Mouse (Mus musculus): ENCODE data around the gene Ces2h. TPM values are rescaled to one million over a fixed set of nuclear protein-coding genes. Genes with fewer than 3 reads are reported as not detected.
"Not testable (repeated sequence)": the region's sequence is repeated elsewhere in the genome, so short reads cannot be mapped to it uniquely, and the experiment has no call there.

Ces2h gene
- total RNA-seq (2015) (not detected in 2 replicates), total RNA-seq (2017) (not detected in 2 replicates)

DNA sequence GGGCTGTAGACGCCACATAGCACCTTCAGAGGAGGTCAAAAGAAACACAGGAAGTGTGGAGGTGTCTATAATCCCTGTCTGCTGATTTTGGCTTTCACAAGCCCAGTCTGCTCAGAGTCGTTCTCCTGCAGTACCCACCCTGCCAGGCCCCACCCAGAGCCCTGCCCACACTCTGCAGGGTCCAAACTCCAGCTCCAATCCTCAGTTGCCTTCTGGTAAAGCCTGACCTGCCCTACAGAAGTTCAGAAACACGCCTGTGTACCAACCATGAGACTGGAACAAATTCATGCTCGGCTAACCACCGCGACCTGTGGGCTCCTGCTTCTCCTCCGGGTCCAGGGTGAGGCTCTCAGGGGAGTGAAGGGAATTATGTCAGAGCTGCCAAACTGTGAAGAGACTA, at the start of gene Ces2h:
Gene Ces2h, plus strand, starts transcription at position 268 of the 400 bp plus-strand sequence.
- no peak for ATAC-seq (ENCODE audit: poor library complexity, severe bottlenecking)

- ATAC-seq (ENCODE audit: poor library complexity, severe bottlenecking) = peak; percentile 38; the same call in 1 of the 2 replicates
Observed at GRCm38 (mm10) chr8:104961537-104961961, 39.1 kb upstream of the Ces2h start, which contains the start of gene Ces2g. Gene Ces2g (plus strand): TSS chr8:104961718.

- ATAC-seq (ENCODE audit: poor library complexity, severe bottlenecking) = peak; percentile 33; the same call in 1 of the 2 replicates
Observed at GRCm38 (mm10) chr8:104962229-104962901, 38.3 kb upstream of the Ces2h start.

DNA sequence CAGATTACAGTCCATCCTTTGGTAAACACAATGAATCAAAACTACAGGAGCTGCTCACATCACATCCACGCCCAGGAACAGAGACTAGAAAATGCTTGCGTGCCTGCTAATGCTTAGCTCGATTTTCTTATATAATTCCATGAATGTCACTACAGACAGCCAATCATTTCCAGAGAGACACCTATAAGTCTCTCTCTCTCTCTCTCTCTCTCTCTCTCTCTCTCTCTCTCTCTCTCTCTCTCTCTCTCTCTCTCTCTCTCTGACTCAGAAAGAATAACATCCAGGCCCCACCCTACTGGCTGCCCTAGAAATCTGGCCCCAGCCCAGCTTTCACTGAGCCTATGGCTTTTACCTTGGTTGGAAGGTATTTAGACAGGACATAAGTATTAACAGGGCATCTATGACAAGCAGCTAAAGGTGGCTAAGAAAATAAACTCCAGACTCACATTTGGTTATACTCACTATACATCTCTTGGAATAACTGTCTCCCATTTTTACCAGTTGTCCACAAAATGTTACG, 37.2 kb upstream of the Ces2h start:
- no peak for ATAC-seq (ENCODE audit: poor library complexity, severe bottlenecking)

DNA sequence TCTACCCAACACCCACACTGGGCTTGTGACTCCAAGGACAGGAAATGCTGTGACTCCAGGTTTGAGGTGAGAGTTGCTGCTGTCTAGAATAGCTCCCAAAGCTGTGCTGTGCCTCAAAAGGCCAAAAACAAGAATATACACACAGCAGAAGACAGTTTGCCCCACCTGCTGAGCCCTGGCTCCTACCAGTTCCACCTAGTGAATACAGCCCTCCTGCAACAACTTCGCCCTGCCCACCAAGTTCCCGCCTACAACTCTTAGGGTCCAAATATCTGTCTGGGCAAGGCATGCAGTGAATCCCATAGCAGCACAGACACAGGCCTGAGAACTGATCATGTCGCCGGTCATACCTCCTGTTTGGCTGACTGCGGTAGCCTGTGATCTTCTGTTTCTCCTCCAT, 16.5 kb upstream of the Ces2h start:
- ATAC-seq (ENCODE audit: poor library complexity, severe bottlenecking) = no peak

- no peak for ATAC-seq (ENCODE audit: poor library complexity, severe bottlenecking)
Observed at GRCm38 (mm10) chr8:104984942-104985341, 15.7 kb upstream of the Ces2h start.

DNA sequence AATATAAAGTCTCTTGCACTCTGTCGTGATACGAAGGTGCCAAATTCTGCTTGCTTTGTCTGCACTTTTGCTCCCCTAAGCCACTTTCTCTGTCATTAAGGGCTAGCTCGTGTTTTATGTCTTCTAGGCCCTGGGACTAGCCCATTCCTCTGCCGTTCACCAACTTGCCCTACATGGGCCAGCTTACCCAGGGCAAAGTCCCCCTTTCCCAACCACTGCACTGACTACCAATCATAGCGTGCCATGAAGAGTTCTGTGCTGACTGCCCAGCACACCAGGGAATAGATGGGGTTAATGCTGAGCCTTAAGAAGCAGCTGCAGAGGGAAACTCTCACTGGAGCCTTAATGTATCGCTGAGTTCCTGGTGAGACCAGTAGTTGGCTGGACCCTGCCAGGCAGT, 2.5 kb upstream of the Ces2h start:
- ATAC-seq (ENCODE audit: poor library complexity, severe bottlenecking) = no peak

- ATAC-seq (ENCODE audit: poor library complexity, severe bottlenecking) = no peak
Observed at GRCm38 (mm10) chr8:104999183-104999582, 1.5 kb upstream of the Ces2h start.

- ATAC-seq (ENCODE audit: poor library complexity, severe bottlenecking) = no peak
Observed at GRCm38 (mm10) chr8:105010000-105010399, 9.3 kb downstream of the Ces2h start.

GRCm38 (mm10) chr8:105011136-105011535, 10.5 kb downstream of the Ces2h start:
- peak; percentile 72 for ATAC-seq (ENCODE audit: poor library complexity, severe bottlenecking)

- ATAC-seq (ENCODE audit: poor library complexity, severe bottlenecking) = no peak
Observed at GRCm38 (mm10) chr8:105014391-105014790, 13.7 kb downstream of the Ces2h start.

DNA sequence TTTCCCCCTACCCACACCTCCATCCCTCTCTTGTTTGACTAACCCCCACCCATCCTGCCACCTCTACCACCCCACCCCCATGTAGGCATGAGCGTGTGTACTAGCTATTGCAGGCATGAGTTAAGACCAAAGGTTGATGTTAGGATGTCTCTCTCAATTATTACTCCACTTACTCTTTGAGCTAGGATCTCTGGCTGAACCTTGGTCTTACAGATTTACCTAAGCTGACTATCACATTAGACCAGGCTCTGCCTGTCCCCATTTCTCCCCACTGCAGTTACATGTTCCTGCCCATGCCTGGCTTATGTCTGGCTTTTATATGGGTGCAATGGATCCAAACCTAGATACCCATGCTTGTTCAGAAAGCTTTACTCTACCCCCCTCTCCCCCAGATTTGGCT, 21.3 kb downstream of the Ces2h start:
- ATAC-seq (ENCODE audit: poor library complexity, severe bottlenecking) = no peak

DNA sequence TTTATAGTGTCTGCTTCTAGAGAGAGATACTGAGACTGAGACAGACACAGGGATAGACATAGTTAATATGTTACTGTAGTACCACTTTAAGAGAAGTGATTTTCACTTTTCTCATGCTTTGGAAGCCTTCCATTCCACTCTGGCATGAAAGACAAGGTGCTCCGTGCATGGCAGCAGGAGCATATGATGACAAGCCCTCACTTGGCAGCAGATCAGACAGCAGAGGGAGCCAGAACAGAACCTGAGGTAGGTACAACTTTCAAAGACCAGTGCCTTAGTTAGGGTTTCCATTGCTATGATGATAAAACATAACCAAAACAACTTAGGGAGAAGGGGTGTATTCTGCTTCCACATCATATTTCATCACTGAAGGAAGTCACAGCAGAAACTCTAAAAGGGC, 22.4 kb downstream of the Ces2h start:
- ATAC-seq (ENCODE audit: poor library complexity, severe bottlenecking) = no peak

DNA sequence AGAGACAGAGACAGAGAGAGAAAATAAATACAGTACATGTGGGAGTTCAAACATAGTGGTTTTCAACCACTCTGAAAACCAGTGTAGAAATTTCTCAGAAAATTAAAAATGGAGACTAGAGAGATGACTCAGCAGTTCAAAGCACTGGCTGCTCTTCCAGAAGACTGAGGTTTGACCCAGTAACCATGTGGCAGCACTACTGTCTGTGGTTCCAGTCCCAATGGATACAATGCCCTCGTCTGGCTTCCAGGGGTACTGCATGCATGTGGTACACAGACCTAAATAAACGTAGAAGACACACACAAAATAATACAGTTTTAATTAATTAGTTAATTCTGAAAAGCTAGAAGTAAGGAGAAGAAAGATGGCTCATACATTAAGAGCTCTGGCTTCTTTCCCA, 24.4 kb downstream of the Ces2h start:
- peak; percentile 56; the same call in 1 of the 2 replicates for ATAC-seq (ENCODE audit: poor library complexity, severe bottlenecking)

- ATAC-seq (ENCODE audit: poor library complexity, severe bottlenecking) = no peak
Observed at GRCm38 (mm10) chr8:105043510-105043909, 42.9 kb downstream of the Ces2h start.

- no peak for ATAC-seq (ENCODE audit: poor library complexity, severe bottlenecking)
Observed at GRCm38 (mm10) chr8:105045824-105046401, 45.3 kb downstream of the Ces2h start.

DNA sequence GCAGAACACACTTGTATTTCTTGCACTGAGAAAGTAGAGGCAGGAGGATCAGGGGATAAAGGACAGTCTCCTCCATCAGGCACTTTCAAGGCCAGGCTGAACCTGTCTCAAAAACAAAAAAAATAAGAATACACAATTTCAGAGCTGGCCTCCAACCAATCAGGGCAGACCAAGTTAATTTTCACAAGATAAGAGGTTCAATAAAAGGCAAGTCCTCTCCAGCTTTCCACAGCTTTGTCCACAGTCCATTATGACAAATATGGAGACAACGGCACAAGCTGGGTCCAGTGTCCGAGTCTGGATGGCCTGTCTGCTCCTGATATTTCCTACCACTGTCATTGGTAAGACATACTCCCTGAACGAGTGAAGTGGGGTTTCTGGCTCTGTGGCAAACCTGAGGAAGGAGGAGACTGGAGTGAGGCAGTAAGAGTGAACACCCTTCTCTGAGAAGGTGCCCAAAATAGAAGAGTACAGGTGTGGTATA, 47.8 kb downstream of the Ces2h start, which contains the start of gene Ces3a:
Gene Ces3a, plus strand, starts transcription at position 231 of the 484 bp plus-strand sequence.
- ATAC-seq (ENCODE audit: poor library complexity, severe bottlenecking) = no peak

DNA sequence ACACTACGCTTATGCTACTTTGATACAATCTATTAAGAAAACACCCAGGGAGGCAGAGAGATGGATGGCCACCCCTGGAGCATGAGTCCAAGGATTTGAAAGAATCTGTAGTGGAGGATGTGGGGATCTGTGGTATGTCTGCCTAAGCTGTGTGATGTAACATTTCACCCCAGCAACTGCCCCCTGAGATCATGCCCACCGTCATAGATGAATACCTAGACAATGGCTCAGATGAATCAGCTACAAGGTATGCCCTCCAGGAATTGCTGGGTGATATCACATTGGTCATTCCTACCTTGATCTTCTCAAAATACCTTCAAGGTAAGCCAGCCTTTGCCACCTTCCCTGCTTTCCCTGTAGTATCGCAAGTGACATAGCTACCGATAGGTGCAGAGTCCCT, 55.6 kb downstream of the Ces2h start:
- no peak for ATAC-seq (ENCODE audit: poor library complexity, severe bottlenecking)

DNA sequence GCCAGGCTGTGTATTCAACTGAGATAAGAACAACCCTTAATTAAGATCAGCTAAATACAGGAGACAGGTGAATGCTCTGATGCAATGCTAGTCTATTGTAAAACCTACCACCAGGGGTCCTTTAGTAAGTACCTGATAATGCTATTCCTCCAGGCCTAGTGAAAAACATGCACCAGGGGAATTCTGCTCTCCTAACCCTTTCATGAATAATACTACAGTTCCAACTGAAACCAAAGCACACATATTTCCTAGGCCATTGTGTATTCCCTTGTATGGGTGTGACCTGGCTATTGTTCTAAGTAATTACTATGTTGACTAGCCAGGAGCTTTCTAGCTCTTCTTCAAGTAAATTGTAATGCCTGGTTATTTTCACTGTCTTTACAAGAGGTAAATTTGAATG, 59.4 kb downstream of the Ces2h start:
- ATAC-seq (ENCODE audit: poor library complexity, severe bottlenecking) = no peak

DNA sequence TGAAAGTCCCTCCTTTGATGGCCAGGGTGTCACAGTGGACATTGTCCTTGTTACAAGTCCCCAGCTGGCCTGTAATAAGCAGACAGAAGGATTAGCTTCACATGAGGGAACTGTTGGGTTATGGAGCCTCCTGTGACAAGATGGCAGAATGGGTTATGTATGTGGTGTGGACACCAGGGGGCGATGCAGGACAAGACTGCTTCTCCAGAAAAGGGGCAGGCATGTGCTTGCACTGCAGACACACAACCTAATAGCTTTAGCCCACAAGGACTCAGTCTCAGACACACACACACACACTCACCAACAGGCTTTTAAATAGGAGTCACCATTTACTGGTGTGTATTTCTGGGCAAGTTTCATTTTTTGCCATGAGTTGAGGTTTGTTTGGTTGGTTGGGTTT, 66.1 kb downstream of the Ces2h start:
- peak; percentile 40; the same call in 1 of the 2 replicates for ATAC-seq (ENCODE audit: poor library complexity, severe bottlenecking)

- not testable (repeated sequence) for ATAC-seq (ENCODE audit: poor library complexity, severe bottlenecking)
Observed at GRCm38 (mm10) chr8:105067905-105068304, 67.3 kb downstream of the Ces2h start.

GRCm38 (mm10) chr8:105068971-105069370, 68.3 kb downstream of the Ces2h start:
- ATAC-seq (ENCODE audit: poor library complexity, severe bottlenecking) = no peak
